Mouse (Mus musculus): Measurements from ENCODE around the gene Bmp7. TPM values are rescaled to one million over a fixed set of nuclear protein-coding genes. Genes with fewer than 3 reads are reported as not detected.

Bmp7 gene
- total RNA-seq, 2 experiments from 2014 or later: 0.04 TPM; not detected in 1

DNA sequence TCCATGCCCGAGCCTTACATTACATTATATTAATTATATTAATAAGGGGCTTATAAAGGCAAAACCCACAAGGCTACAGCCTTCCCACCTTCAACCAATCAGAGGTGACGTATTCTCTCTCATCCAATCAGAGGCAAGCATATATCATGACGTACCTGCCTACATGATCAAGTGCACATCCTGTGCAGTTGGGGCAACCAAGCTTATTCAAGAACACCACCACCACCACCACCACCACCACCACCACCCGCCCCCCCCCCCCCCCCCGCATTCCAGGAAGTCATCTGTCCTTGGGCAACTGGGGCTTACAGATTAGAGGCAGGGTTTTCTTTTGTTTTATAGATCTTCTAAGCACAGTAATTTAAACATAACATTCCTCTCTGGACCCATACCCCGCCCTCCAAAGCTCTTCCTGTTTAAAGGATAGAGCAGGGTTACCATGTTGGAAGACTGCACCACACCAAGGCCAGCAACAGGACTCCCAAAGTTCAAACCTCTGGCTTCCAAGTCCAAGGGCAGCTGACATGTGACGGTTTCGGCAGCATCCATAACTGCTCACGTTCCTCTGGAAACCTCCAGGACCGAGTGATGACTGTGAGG, 121.4 kb downstream of the Bmp7 start:
- no peak for ATAC-seq (ENCODE audit: poor library complexity, severe bottlenecking)

Other genes with a start within 250 kb of the Bmp7 start
- 0.64 and 1.0 TPM in 2 replicates for gene Spo11, start 37.4 kb upstream of the Bmp7 start, total RNA-seq (2015)
- gene Spo11, start 37.4 kb upstream of the Bmp7 start, total RNA-seq (2017): 0.04 TPM in 1 of 2 replicates, not detected in the other
- gene Rae1, start 59.8 kb upstream of the Bmp7 start, total RNA-seq (2015): 53.2 and 72.9 TPM in 2 replicates
- gene Rae1, start 59.8 kb upstream of the Bmp7 start, total RNA-seq (2017): 42.4 and 54.3 TPM in 2 replicates
- gene Rbm38, start 80.2 kb upstream of the Bmp7 start, total RNA-seq (2015): 124 and 143 TPM in 2 replicates
- gene Rbm38, start 80.2 kb upstream of the Bmp7 start, total RNA-seq (2017): 43.2 and 59.0 TPM in 2 replicates
- 0.11 TPM in 1 of 2 replicates, not detected in the other for gene Ctcfl, start 179.2 kb upstream of the Bmp7 start, total RNA-seq (2015)
- gene Ctcfl, start 179.2 kb upstream of the Bmp7 start, total RNA-seq (2017): not detected in 2 replicates
- not detected in 2 replicates for gene Pck1, start 212.7 kb upstream of the Bmp7 start, total RNA-seq (2015)
- not detected in 2 replicates for gene Pck1, start 212.7 kb upstream of the Bmp7 start, total RNA-seq (2017)

Measured in megakaryocyte, adult 5-6 weeks (primary cell).